Mouse (Mus musculus): ENCODE data around the gene Slc35e1. TPM values are rescaled to one million over a fixed set of nuclear protein-coding genes. Genes with fewer than 3 reads are reported as not detected.

The Slc35e1 gene
- polyA plus RNA-seq, 1 experiment from 2014 or later, result 5.8 TPM

GRCm38 (mm10) chr8:72438248-72439015, 54.0 kb downstream of the Slc35e1 start:
- Histone ChIP-seq H3K27me3 (replicated peaks; ENCODE audit: control insufficient read depth, insufficient read depth, low read length) (no peaks in the 10 kb centered on the region), H3K4me3 (ENCODE audit: low read depth, low read length) (no peak overlapping the region), H3K27ac (ENCODE audit: low read depth, low read length) (no peak overlapping the region), H3K4me1 (ENCODE audit: control insufficient read depth, insufficient read depth, low read length) (peaks cover 3% of the 10 kb centered on the region; the same call in 1 of the 2 replicates), H3K36me3 (ENCODE audit: control insufficient read depth, insufficient read depth, low read length) (no peaks in the 10 kb centered on the region), H3K4me2 (ENCODE audit: low read length) (no peak overlapping the region), H3K9me3 (replicated peaks; ENCODE audit: control insufficient read depth, low read length) (no peaks in the 10 kb centered on the region), H3K9ac (ENCODE audit: low read length) (no peak overlapping the region)
- DNase-seq (ENCODE audit: low spot score) (no peak), ATAC-seq (no peak)
- 67% methylated on average over 8 of the region's 8 CpGs for WGBS

DNA sequence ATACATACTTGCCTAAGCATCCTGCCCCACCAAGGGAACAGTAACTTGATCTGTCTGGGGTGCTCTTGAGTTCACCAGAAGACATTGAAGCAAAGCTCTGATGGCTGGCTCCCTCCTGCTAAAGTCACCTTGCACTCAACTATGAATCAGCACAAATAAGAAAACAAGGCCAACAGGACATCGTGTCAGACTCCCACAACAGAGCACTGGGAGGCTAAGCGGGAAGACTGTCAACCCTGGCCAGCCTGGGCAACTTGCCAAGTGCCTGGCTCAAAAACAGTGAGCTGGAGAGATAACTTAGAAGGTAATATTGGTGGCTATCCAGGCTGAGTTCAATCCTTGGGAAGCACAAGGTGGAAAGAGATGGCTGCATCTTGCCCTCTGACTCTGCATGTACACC, 57.5 kb downstream of the Slc35e1 start:
- no peak overlapping the region for H3K27ac ChIP-seq (ENCODE audit: low read depth, low read length)
- no peaks in the 10 kb centered on the region for H3K4me1 ChIP-seq (ENCODE audit: control insufficient read depth, insufficient read depth, low read length)
- DNase-seq (ENCODE audit: low spot score) (peak; percentile 7), ATAC-seq (no peak)
- no peaks in the 10 kb centered on the region for H3K9me3 ChIP-seq (replicated peaks; ENCODE audit: control insufficient read depth, low read length)
- 22% methylated on average over 2 of the region's 2 CpGs for WGBS
- H3K4me3 ChIP-seq (ENCODE audit: low read depth, low read length), result no peak overlapping the region
- no peaks in the 10 kb centered on the region for H3K27me3 ChIP-seq (replicated peaks; ENCODE audit: control insufficient read depth, insufficient read depth, low read length)
- no peaks in the 10 kb centered on the region for H3K36me3 ChIP-seq (ENCODE audit: control insufficient read depth, insufficient read depth, low read length)
- H3K9ac ChIP-seq (ENCODE audit: low read length), result no peak overlapping the region
- H3K4me2 ChIP-seq (ENCODE audit: low read length), result no peak overlapping the region

Small RNA genes lying within 50 kb of the gene (microRNA-seq; reads per million reads assigned to microRNA genes)
- gene Gm28019 (not detected), gene Mir7068 (0.93 reads per million)

Other genes starting within 250 kb of the Slc35e1 start
- 24.8 and 31.0 TPM in 2 replicates for gene Gm10282, start 187.4 kb downstream of the Slc35e1 start, polyA plus RNA-seq (2014; fragmentation: Nextera tagmentation; extraction: Ambion mirVana)
- gene Klf2, start 173.6 kb downstream of the Slc35e1 start, polyA plus RNA-seq (2014; fragmentation: Nextera tagmentation; extraction: Ambion mirVana), result 3.7 and 4.2 TPM in 2 replicates
- gene Eps15l1, start 71.2 kb downstream of the Slc35e1 start, polyA plus RNA-seq (2014; fragmentation: Nextera tagmentation; extraction: Ambion mirVana), result 57.8 and 65.5 TPM in 2 replicates
- gene Calr3, start 48.7 kb downstream of the Slc35e1 start, polyA plus RNA-seq (2014; fragmentation: Nextera tagmentation; extraction: Ambion mirVana), result 1.0 and 1.1 TPM in 2 replicates
- 14.8 and 17.1 TPM in 2 replicates for gene 1700030K09Rik, start 48.7 kb downstream of the Slc35e1 start, polyA plus RNA-seq (2014; fragmentation: Nextera tagmentation; extraction: Ambion mirVana)
- gene Cherp, start 17.4 kb downstream of the Slc35e1 start, polyA plus RNA-seq (2014; fragmentation: Nextera tagmentation; extraction: Ambion mirVana), result 33.2 and 42.6 TPM in 2 replicates
- gene Med26, start 55.7 kb upstream of the Slc35e1 start, polyA plus RNA-seq (2014; fragmentation: Nextera tagmentation; extraction: Ambion mirVana), result 11.8 and 14.7 TPM in 2 replicates
- gene Smim7, start 78.5 kb upstream of the Slc35e1 start, polyA plus RNA-seq (2014; fragmentation: Nextera tagmentation; extraction: Ambion mirVana), result 103 and 108 TPM in 2 replicates
- gene Tmem38a, start 79.4 kb upstream of the Slc35e1 start, polyA plus RNA-seq (2014; fragmentation: Nextera tagmentation; extraction: Ambion mirVana), result 16.2 and 18.8 TPM in 2 replicates
- gene Nwd1, start 154.1 kb upstream of the Slc35e1 start, polyA plus RNA-seq (2014; fragmentation: Nextera tagmentation; extraction: Ambion mirVana), result 0.81 and 1.3 TPM in 2 replicates
- 230 and 253 TPM in 2 replicates for gene Sin3b, start 230.7 kb upstream of the Slc35e1 start, polyA plus RNA-seq (2014; fragmentation: Nextera tagmentation; extraction: Ambion mirVana)

Data from forebrain, embryonic 14.5 days (tissue).